Mouse (Mus musculus): ENCODE data around the gene Lao1.

Gene Lao1

GRCm38 (mm10) chr4:119014997-119015396 lies 53.6 kb downstream of the Lao1 start:
- DNase-seq (ENCODE audit: low spot score): no peak

- no peak for DNase-seq (ENCODE audit: low spot score)
Measured at GRCm38 (mm10) chr4:119015557-119015956, 54.2 kb downstream of the Lao1 start.

DNA sequence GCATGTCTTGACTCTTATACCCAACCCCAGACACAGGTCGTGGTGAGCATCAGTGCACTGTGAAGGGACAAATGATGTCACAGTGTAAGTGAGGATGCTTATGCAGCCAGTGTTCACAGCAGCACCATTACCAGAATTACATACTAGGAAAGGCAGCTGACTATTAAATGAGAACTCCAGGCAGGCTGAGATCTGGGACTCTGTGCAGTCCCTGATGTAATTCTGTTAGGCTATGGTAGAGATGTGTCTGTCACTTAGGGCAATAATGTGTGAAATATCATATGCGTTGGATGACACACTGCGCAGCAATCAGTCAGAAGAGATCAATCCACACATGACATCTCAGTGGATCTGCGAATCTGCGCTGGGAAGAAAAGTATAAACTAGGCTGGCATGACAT lies 55.7 kb downstream of the Lao1 start:
- no peak for DNase-seq (ENCODE audit: low spot score)

Data from urinary bladder, postnatal 10 days (tissue).